Mouse (Mus musculus) lung, postnatal 0 days (tissue): ENCODE measurements around the gene Muc13. TPM values are rescaled to one million over a fixed set of nuclear protein-coding genes. Genes with fewer than 3 reads are reported as not detected.
A peak's percentile ranks its signal among the peaks of the same experiment; 100 is the strongest.

Experiments
- ATAC-seq: fragments of 200-750 bp; cut with Nextera tagmentation; 2 replicates; pipeline ENCODE4 v1.8.0; 2017; ENCODE audit warnings: moderate library complexity
- DNase-seq: peaks from one replicate; pipeline ENCODE4 v3.0.0-alpha.2; 2016; ENCODE audit warnings: low spot score
- H3K27ac ChIP-seq: fragments of 300-500 bp; sonication (generic); 2 replicates; pipeline ENCODE4 v1.5.1; 2014; ENCODE audit warnings: antibody characterized with exemption, mild to moderate bottlenecking, low read length, mixed read lengths
- H3K27me3 ChIP-seq: fragments of 300-500 bp; sonication (generic); replicated peaks from 2 replicates; pipeline ENCODE4 v1.6.1; 2014; ENCODE audit warnings: low read length, mixed read lengths; ENCODE audit not compliant: insufficient read depth
- H3K36me3 ChIP-seq: fragments of 300-500 bp; sonication (generic); 2 replicates; pipeline ENCODE4 v1.6.1; 2014; ENCODE audit warnings: low read length, mixed read lengths; ENCODE audit not compliant: insufficient read depth
- H3K4me1 ChIP-seq: fragments of 300-500 bp; sonication (generic); 2 replicates; pipeline ENCODE4 v1.6.1; 2014; ENCODE audit warnings: antibody characterized with exemption, low read depth, low read length, mixed read lengths; ENCODE audit not compliant: insufficient read depth
- H3K4me2 ChIP-seq: fragments of 300-500 bp; sonication (generic); replicated peaks from 2 replicates; pipeline ENCODE4 v1.6.1; 2014; ENCODE audit warnings: low read depth, mild to moderate bottlenecking, low read length, moderate library complexity, mixed read lengths
- H3K4me3 ChIP-seq: fragments of 300-500 bp; sonication (generic); 2 replicates; pipeline ENCODE4 v1.5.1; 2014; ENCODE audit warnings: low read depth, low read length
- H3K9ac ChIP-seq: fragments of 300-500 bp; sonication (generic); replicated peaks from 2 replicates; pipeline ENCODE4 v1.6.1; 2014; ENCODE audit warnings: low read depth, mild to moderate bottlenecking
- H3K9me3 ChIP-seq: fragments of 300-500 bp; sonication (generic); 2 replicates; pipeline ENCODE4 v1.6.1; 2016; ENCODE audit warnings: low read length, mixed read lengths
- CTCF ChIP-seq: IDR thresholded peaks from 2 replicates; pipeline ENCODE4 v1.5.1; 2016; ENCODE audit warnings: antibody characterized with exemption, mild to moderate bottlenecking
- EP300 ChIP-seq: IDR thresholded peaks from 2 replicates; pipeline ENCODE4 v1.6.1; 2016; ENCODE audit warnings: antibody characterized with exemption, mild to moderate bottlenecking, control low read depth
- WGBS: fragments of 180-500 bp; shearing (Covaris S2); extraction: QIAGEN DNeasy Blood & Tissue Kit; methylation state at CpG from one replicate; pipeline ENCODE4 v1.1.7; 2014; 5-methylcytosine and 5-hydroxymethylcytosine counted together
- polyA plus RNA-seq: library from polyadenylated mRNA; unstranded; fragments of >200 nt; fragmentation: Nextera tagmentation; extraction: Ambion mirVana; gene quantifications from 2 replicates; pipeline ENCODE4 v1.2.1, GENCODE M21; 2015

Muc13 gene
- polyA plus RNA-seq, 1 experiment from 2014 or later, result 0.08 TPM

- Histone ChIP-seq H3K36me3 (no peaks in the 10 kb centered on the region), H3K27ac (no peak overlapping the region), H3K4me2 (no peak overlapping the region), H3K27me3 (no peaks in the 10 kb centered on the region), H3K4me1 (0 out of 2 replicates have a peak, but pooled peaks cover 4% of the 10 kb centered on the region), H3K9me3 (no peaks in the 10 kb centered on the region), H3K9ac (no peak overlapping the region), H3K4me3 (no peak overlapping the region)
- no peak for ATAC-seq
- TF ChIP-seq CTCF, result no peak
- TF ChIP-seq EP300, result no peak
- DNase-seq, result no peak
- WGBS, result 76% methylated on average over 1 of the region's 1 CpGs
These were observed 9.3 kb upstream of the Muc13 start for GRCm38 (mm10) chr16:33784547-33784946.

GRCm38 (mm10) chr16:33785092-33785704 is 8.6 kb upstream of the Muc13 start:
- WGBS, result 47% methylated on average over 8 of the region's 8 CpGs

DNA sequence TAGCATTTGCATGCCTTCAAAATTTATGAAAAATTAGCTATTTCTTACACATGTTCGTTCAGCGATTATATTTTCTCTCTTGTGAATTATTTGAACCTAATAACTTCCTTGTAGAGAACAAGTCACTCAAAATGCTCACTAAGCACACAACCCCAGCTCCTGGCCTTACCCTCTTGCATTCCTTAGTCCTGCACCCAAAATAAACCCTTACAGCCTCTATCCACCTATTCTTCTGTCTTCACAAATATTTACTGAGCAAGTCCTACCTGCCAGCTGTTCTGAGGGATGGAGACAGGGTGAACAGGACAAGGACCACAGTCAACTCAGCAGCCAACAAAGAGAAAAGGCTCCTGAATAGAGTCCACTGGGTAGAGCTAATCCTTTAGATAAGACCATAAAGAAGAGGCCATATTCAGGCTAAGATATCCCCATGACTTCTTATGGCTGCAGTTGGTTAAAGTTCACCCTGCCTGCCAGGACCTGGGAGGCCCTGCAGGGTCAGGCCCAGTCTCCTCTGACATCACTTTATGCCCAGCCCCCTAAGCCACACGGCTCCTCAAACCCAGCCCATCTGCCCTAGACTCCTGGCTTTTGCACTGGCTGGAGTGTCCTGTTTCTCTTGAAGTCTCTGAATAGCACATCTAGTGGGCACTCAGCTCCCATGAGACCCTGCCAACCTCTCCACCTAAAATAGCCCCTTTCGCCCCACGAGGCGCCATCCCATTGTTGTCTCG is 7.0 kb upstream of the Muc13 start:
- Histone ChIP-seq H3K4me3 (no peak overlapping the region), H3K27ac (no peak overlapping the region), H3K9ac (no peak overlapping the region), H3K4me2 (no peak overlapping the region), H3K9me3 (no peaks in the 10 kb centered on the region), H3K4me1 (0 out of 2 replicates have a peak, but pooled peaks cover 4% of the 10 kb centered on the region), H3K36me3 (no peaks in the 10 kb centered on the region), H3K27me3 (no peaks in the 10 kb centered on the region)
- ATAC-seq (peak; percentile 35; the same call in 1 of the 2 replicates), DNase-seq (no peak)
- WGBS, result 61% methylated on average over 7 of the region's 7 CpGs
- no peak for TF ChIP-seq EP300
- no peak for TF ChIP-seq CTCF

More at GRCm38 (mm10) chr16:33785092-33785704, 8.6 kb upstream of the Muc13 start:
- Histone ChIP-seq H3K9ac (no peak overlapping the region), H3K4me1 (0 out of 2 replicates have a peak, but pooled peaks cover 4% of the 10 kb centered on the region), H3K4me2 (no peak overlapping the region), H3K4me3 (no peak overlapping the region), H3K9me3 (no peaks in the 10 kb centered on the region), H3K27ac (no peak overlapping the region), H3K36me3 (no peaks in the 10 kb centered on the region), H3K27me3 (no peaks in the 10 kb centered on the region)
- TF ChIP-seq EP300 (no peak), CTCF (no peak)
- no peak for DNase-seq
- ATAC-seq, result no peak

GRCm38 (mm10) chr16:33795106-33795505 is 1.3 kb downstream of the Muc13 start:
- H3K4me1 ChIP-seq, result no peaks in the 10 kb centered on the region
- no peak overlapping the region for H3K4me3 ChIP-seq
- H3K27me3 ChIP-seq, result no peaks in the 10 kb centered on the region
- ATAC-seq, result no peak
- H3K36me3 ChIP-seq, result no peaks in the 10 kb centered on the region
- DNase-seq, result peak; percentile 15
- no peaks in the 10 kb centered on the region for H3K9me3 ChIP-seq
- WGBS, result 55% methylated on average over 4 of the region's 4 CpGs
- no peak overlapping the region for H3K9ac ChIP-seq
- H3K27ac ChIP-seq, result no peak overlapping the region
- TF ChIP-seq EP300, result no peak
- TF ChIP-seq CTCF, result no peak
- no peak overlapping the region for H3K4me2 ChIP-seq

GRCm38 (mm10) chr16:33795887-33796286 is 2.0 kb downstream of the Muc13 start:
- Histone ChIP-seq H3K27ac (no peak overlapping the region), H3K4me3 (no peak overlapping the region), H3K9ac (no peak overlapping the region), H3K4me2 (no peak overlapping the region), H3K4me1 (no peaks in the 10 kb centered on the region), H3K27me3 (no peaks in the 10 kb centered on the region), H3K9me3 (no peaks in the 10 kb centered on the region), H3K36me3 (no peaks in the 10 kb centered on the region)
- ATAC-seq (no peak), DNase-seq (no peak)
- no peak for TF ChIP-seq CTCF
- no peak for TF ChIP-seq EP300
- WGBS, result 57% methylated on average over 6 of the region's 6 CpGs

GRCm38 (mm10) chr16:33796756-33797155 is 2.9 kb downstream of the Muc13 start:
- no peaks in the 10 kb centered on the region for H3K27me3 ChIP-seq
- H3K27ac ChIP-seq, result no peak overlapping the region
- H3K9me3 ChIP-seq, result no peaks in the 10 kb centered on the region
- no peak overlapping the region for H3K4me2 ChIP-seq
- DNase-seq, result no peak
- WGBS, result 85% methylated on average over 3 of the region's 3 CpGs
- H3K4me3 ChIP-seq, result no peak overlapping the region
- H3K36me3 ChIP-seq, result no peaks in the 10 kb centered on the region
- H3K4me1 ChIP-seq, result no peaks in the 10 kb centered on the region
- no peak overlapping the region for H3K9ac ChIP-seq
- ATAC-seq, result no peak
- TF ChIP-seq CTCF (no peak), EP300 (no peak)
